Mouse (Mus musculus): ENCODE results near the gene Pelp1.

GRCm38 (mm10) chr11:70412591-70412990, 2.8 kb upstream of the Pelp1 start:
- TF ChIP-seq GATA1 (IDR thresholded peaks at IDR 0.05; ENCODE audit: borderline replicate concordance, low read length) (no peak), FLI1 (IDR thresholded peaks at IDR 0.05; ENCODE audit: low read length) (no peak)
